Mouse (Mus musculus) heart, postnatal 0 days (tissue): ENCODE measurements around the gene Sec24a. TPM values are rescaled to one million over a fixed set of nuclear protein-coding genes. Genes with fewer than 3 reads are reported as not detected.
"Not testable (repeated sequence)": the region's sequence is repeated elsewhere in the genome, so short reads cannot be mapped to it uniquely, and the experiment has no call there.

ENCODE experiments used
- ATAC-seq: fragments of 200-750 bp; cut with Nextera tagmentation; 2 replicates; pipeline ENCODE4 v1.8.0; 2017; ENCODE audit warnings: low read depth, moderate number of reproducible peaks, moderate library complexity; ENCODE audit not compliant: insufficient read depth
- DNase-seq: peaks from one replicate; pipeline ENCODE4 v3.0.0-alpha.2; 2016; ENCODE audit warnings: low spot score
- H3K27ac ChIP-seq: fragments of 300-500 bp; sonication (generic); 2 replicates; pipeline ENCODE4 v1.5.1; 2014; ENCODE audit warnings: low read depth, mild to moderate bottlenecking
- H3K27me3 ChIP-seq: fragments of 300-500 bp; sonication (generic); 2 replicates; pipeline ENCODE4 v1.6.1; 2014; ENCODE audit warnings: low read length, mixed read lengths; ENCODE audit not compliant: control insufficient read depth, insufficient read depth
- H3K36me3 ChIP-seq: fragments of 300-500 bp; sonication (generic); replicated peaks from 2 replicates; pipeline ENCODE4 v1.6.1; 2014; ENCODE audit warnings: low read length, mixed read lengths; ENCODE audit not compliant: control insufficient read depth, insufficient read depth
- H3K4me1 ChIP-seq: fragments of 300-500 bp; sonication (generic); 2 replicates; pipeline ENCODE4 v1.6.1; 2014; ENCODE audit warnings: antibody characterized with exemption; ENCODE audit not compliant: control insufficient read depth, insufficient read depth
- H3K4me2 ChIP-seq: fragments of 300-500 bp; sonication (generic); 2 replicates; pipeline ENCODE4 v1.6.1; 2014; ENCODE audit warnings: low read depth, mild to moderate bottlenecking, low read length, moderate library complexity
- H3K4me3 ChIP-seq: fragments of 300-500 bp; sonication (generic); 2 replicates; pipeline ENCODE4 v1.5.1; 2014; ENCODE audit warnings: low read depth, low read length
- H3K9ac ChIP-seq: fragments of 300-500 bp; sonication (generic); replicated peaks from 2 replicates; pipeline ENCODE4 v1.6.1; 2014; ENCODE audit warnings: low read depth, low read length, mixed read lengths
- H3K9me3 ChIP-seq: fragments of 300-500 bp; sonication (generic); replicated peaks from 2 replicates; pipeline ENCODE4 v1.6.1; 2016; ENCODE audit warnings: low read length; ENCODE audit not compliant: control insufficient read depth
- CTCF ChIP-seq: IDR thresholded peaks from 2 replicates; pipeline ENCODE4 v1.5.1; 2016; ENCODE audit warnings: antibody characterized with exemption, control low read depth, low read depth
- EP300 ChIP-seq: IDR thresholded peaks from 2 replicates; pipeline ENCODE4 v1.6.1; 2016; ENCODE audit warnings: antibody characterized with exemption, low read depth
- WGBS: fragments of 180-500 bp; shearing (Covaris S2); extraction: QIAGEN DNeasy Blood & Tissue Kit; methylation state at CpG from one replicate; pipeline ENCODE4 v1.1.7; 2014; 5-methylcytosine and 5-hydroxymethylcytosine counted together
- polyA plus RNA-seq: library from polyadenylated mRNA; unstranded; fragments of >200 nt; fragmentation: Nextera tagmentation; extraction: Ambion mirVana; gene quantifications from 2 replicates; pipeline ENCODE4 v1.2.1, GENCODE M21; 2015
- total RNA-seq: library from RNA; depleted of rRNA; stranded (reverse); fragments of >200 nt; gene quantifications from 2 replicates; pipeline ENCODE4 v1.2.3, GENCODE M21; 2014; ENCODE audit warnings: low replicate concordance

Gene Sec24a
- total and polyA plus RNA-seq, 2 experiments from 2014 or later, result 7.3 to 8.3 TPM

GRCm38 (mm10) chr11:51671376-51671775, 92.1 kb downstream of the Sec24a start:
- TF ChIP-seq EP300 (no peak), CTCF (no peak)
- Histone ChIP-seq H3K9ac (no peak overlapping the region), H3K27ac (no peak overlapping the region), H3K27me3 (no peaks in the 10 kb centered on the region), H3K4me1 (no peaks in the 10 kb centered on the region), H3K36me3 (no peaks in the 10 kb centered on the region), H3K9me3 (no peaks in the 10 kb centered on the region), H3K4me2 (no peak overlapping the region), H3K4me3 (no peak overlapping the region)
- 67% methylated on average over 2 of the region's 2 CpGs for WGBS
- DNase-seq, result no peak
- ATAC-seq, result no peak

DNA sequence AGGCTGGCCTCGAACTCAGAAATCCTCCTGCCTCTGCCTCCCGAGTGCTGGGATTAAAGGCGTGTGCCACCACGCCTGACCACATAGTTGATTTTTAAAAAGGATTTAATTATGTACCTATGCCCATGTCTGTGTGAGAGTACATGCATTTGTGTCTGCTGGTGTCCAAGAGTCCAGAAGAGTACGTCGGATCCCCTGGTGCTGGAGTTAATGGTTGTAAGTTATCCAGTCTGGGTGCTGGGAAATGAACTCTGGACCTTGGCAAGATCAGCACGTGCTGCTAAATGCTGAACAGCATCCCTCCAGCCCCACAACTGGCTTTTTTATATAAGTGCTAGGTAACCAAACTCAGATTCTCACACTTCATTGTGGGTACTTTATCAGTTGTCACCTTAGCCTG, 92.6 kb downstream of the Sec24a start:
- H3K4me1 ChIP-seq, result no peaks in the 10 kb centered on the region
- H3K27ac ChIP-seq, result no peak overlapping the region
- H3K36me3 ChIP-seq, result no peaks in the 10 kb centered on the region
- WGBS, result 84% methylated on average over 7 of the region's 7 CpGs
- H3K4me2 ChIP-seq, result no peak overlapping the region
- H3K4me3 ChIP-seq, result no peak overlapping the region
- no peaks in the 10 kb centered on the region for H3K9me3 ChIP-seq
- ATAC-seq (no peak), DNase-seq (no peak)
- no peak for TF ChIP-seq EP300
- no peak for TF ChIP-seq CTCF
- H3K9ac ChIP-seq, result no peak overlapping the region
- no peaks in the 10 kb centered on the region for H3K27me3 ChIP-seq

- not testable (repeated sequence) for H3K36me3 ChIP-seq, H3K4me3 ChIP-seq, H3K9me3 ChIP-seq, H3K4me2 ChIP-seq, H3K27me3 ChIP-seq, H3K27ac ChIP-seq, H3K9ac ChIP-seq, ATAC-seq, H3K4me1 ChIP-seq, DNase-seq
- WGBS, result 85% methylated on average over 7 of the region's 7 CpGs
These were observed 98.7 kb downstream of the Sec24a start for GRCm38 (mm10) chr11:51664747-51665146.

DNA sequence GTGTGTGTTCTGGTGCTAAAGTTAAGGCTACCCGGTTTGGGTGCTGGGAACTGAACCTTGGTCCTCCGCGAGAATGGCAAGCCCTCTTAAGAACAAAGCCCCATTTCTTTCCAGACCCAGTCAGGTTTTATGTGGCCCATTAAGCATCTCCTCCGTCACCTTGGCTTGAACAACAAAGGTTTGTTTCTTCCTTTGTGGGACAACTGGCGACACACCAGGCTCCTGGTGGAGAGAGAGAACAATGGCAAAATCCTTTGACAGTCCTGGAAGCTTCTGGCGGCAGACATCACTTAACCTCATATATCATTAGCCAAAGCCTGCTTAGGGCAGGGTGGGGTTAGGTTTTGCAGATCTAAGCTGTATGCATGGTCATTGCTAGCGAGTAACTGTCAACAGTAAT, 100.8 kb downstream of the Sec24a start:
- Histone ChIP-seq H3K27me3 (no peaks in the 10 kb centered on the region), H3K4me1 (peaks cover 3% of the 10 kb centered on the region; the same call in 1 of the 2 replicates), H3K9ac (no peak overlapping the region), H3K4me2 (no peak overlapping the region), H3K36me3 (no peaks in the 10 kb centered on the region), H3K9me3 (no peaks in the 10 kb centered on the region), H3K27ac (no peak overlapping the region), H3K4me3 (no peak overlapping the region)
- DNase-seq (no peak), ATAC-seq (no peak)
- WGBS, result 73% methylated on average over 7 of the region's 7 CpGs
- TF ChIP-seq EP300 (no peak), CTCF (no peak)

- no peak overlapping the region for H3K4me3 ChIP-seq
- ATAC-seq (no peak), DNase-seq (no peak)
- no peak overlapping the region for H3K27ac ChIP-seq
- H3K36me3 ChIP-seq, result no peaks in the 10 kb centered on the region
- no peak overlapping the region for H3K4me2 ChIP-seq
- no peaks in the 10 kb centered on the region for H3K9me3 ChIP-seq
- H3K4me1 ChIP-seq, result peaks cover 3% of the 10 kb centered on the region; the same call in 1 of the 2 replicates
- WGBS, result 87% methylated on average over 16 of the region's 16 CpGs
- no peak overlapping the region for H3K9ac ChIP-seq
- H3K27me3 ChIP-seq, result no peaks in the 10 kb centered on the region
- TF ChIP-seq EP300, result no peak
- no peak for TF ChIP-seq CTCF
These were observed 101.5 kb downstream of the Sec24a start for GRCm38 (mm10) chr11:51661867-51662365.

DNA sequence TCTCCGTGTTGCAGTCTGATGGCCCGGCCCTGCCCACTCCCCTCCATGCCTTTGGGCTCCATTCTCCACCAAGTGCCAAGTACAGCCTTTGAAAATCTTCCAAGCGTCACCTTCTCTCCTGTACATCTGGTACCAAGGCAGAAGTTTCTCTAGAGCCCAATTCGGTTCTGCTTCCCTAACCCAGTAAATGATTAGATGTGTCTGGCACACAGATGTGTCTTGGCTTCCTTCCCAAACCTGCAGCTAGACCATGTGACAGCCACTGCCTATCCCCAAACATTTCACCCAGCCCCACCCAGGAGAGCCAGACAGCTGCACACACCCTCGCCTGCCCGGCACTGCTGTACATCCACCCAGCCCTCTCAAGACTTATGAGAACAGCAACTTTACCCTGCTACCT, 104.7 kb downstream of the Sec24a start:
- no peak for TF ChIP-seq EP300
- no peak for TF ChIP-seq CTCF
- Histone ChIP-seq H3K36me3 (no peaks in the 10 kb centered on the region), H3K4me1 (peaks cover 3% of the 10 kb centered on the region; the same call in 1 of the 2 replicates), H3K27ac (no peak overlapping the region), H3K9ac (0 out of 2 replicates have a peak overlapping the region, but pooled peaks have one; percentile 26), H3K27me3 (no peaks in the 10 kb centered on the region), H3K9me3 (no peaks in the 10 kb centered on the region), H3K4me2 (no peak overlapping the region), H3K4me3 (no peak overlapping the region)
- peak; percentile 38 for DNase-seq
- ATAC-seq, result peak; percentile 44; the same call in 1 of the 2 replicates
- 34% methylated on average over 6 of the region's 6 CpGs for WGBS
